Comparison of ENCODE assay signal across 9 mouse cellular contexts in genomic region chr11:106194155-106194541, GRCm38 (mm10). TPM values are rescaled to one million over a fixed set of nuclear protein-coding genes. Genes with fewer than 3 reads are reported as not detected.
DNase-seq lines count a peak whose midpoint lies in the region; ATAC-seq and TF ChIP-seq lines count a peak whose summit lies in the region.
"Had no signal": no experiment of that assay in that cellular context is flagged by ENCODE, and none has a peak within 500 bp of the region (broad histone marks: within the 10 kb centered on the region; RNA-seq: fewer than 3 reads in every experiment).

No protein-coding gene starts in this region.

- H3K27ac ChIP-seq in heart, embryonic 10.5 days: peak overlapping the region; percentile 88
- H3K27ac ChIP-seq in forebrain, embryonic 14.5 days (ENCODE audit: low read depth, low read length): peak overlapping the region; percentile 84
- H3K27ac ChIP-seq in liver, embryonic 15.5 days (replicated peaks): peak overlapping the region; percentile 91

- peaks cover 19% of the 10 kb centered on the region for H3K79me2 ChIP-seq in C2C12 (ENCODE audit: control insufficient read depth, insufficient read depth)

- peak overlapping the region; percentile 82 for H3K4me3 ChIP-seq in heart, embryonic 10.5 days
- H3K4me3 ChIP-seq in C2C12 (ENCODE audit: insufficient read depth, poor library complexity, severe bottlenecking): peak overlapping the region; percentile 21
- H3K4me3 ChIP-seq in forebrain, embryonic 14.5 days (ENCODE audit: low read depth, low read length): peak overlapping the region; percentile 75
- peak overlapping the region; percentile 74 for H3K4me3 ChIP-seq in liver, embryonic 15.5 days (replicated peaks)

- no peaks in the 10 kb centered on the region for H3K27me3 ChIP-seq in heart, embryonic 10.5 days (ENCODE audit: insufficient read depth, poor library complexity, severe bottlenecking)
- no peaks in the 10 kb centered on the region for H3K27me3 ChIP-seq in C2C12 (ENCODE audit: control insufficient read depth, insufficient read depth, insufficient read length)
- no peaks in the 10 kb centered on the region for H3K27me3 ChIP-seq in forebrain, embryonic 14.5 days (replicated peaks; ENCODE audit: control insufficient read depth, insufficient read depth, low read length)
- H3K27me3 ChIP-seq in liver, embryonic 15.5 days: no peaks in the 10 kb centered on the region

- peak overlapping the region; percentile 53 for H3ac ChIP-seq in C2C12 (ENCODE audit: control insufficient read depth, insufficient read length, low read depth)

- peak overlapping the region; percentile 75 for H3K9ac ChIP-seq in forebrain, embryonic 14.5 days (ENCODE audit: low read length)
- H3K9ac ChIP-seq in liver, embryonic 15.5 days: peak overlapping the region; percentile 66

- H3K36me3 ChIP-seq in heart, embryonic 10.5 days: peaks cover 25% of the 10 kb centered on the region
- H3K36me3 ChIP-seq in C2C12 (ENCODE audit: control insufficient read depth, insufficient read depth): peaks cover 29% of the 10 kb centered on the region
- H3K36me3 ChIP-seq in forebrain, embryonic 14.5 days (ENCODE audit: control insufficient read depth, insufficient read depth, low read length): peaks cover 19% of the 10 kb centered on the region
- H3K36me3 ChIP-seq in liver, embryonic 15.5 days (replicated peaks): peaks cover 27% of the 10 kb centered on the region

- H3K4me2 ChIP-seq in forebrain, embryonic 14.5 days (ENCODE audit: low read length): peak overlapping the region; percentile 75
- peak overlapping the region; percentile 74 for H3K4me2 ChIP-seq in liver, embryonic 15.5 days

- no peaks in the 10 kb centered on the region for H3K79me3 ChIP-seq in C2C12 (ENCODE audit: low read depth)

- no peak for DNase-seq in heart, embryonic 10.5 days (ENCODE audit: low spot score)
- no peak for DNase-seq in heart, adult 11 months
- DNase-seq in forebrain, embryonic 14.5 days (ENCODE audit: low spot score): no peak
- no peak for DNase-seq in cerebellum, adult 18-20 months
- DNase-seq in spleen, postnatal 10 days (ENCODE audit: low spot score in 2 of 2): no peak

- no peak for TF ChIP-seq CTCF in C2C12 (IDR thresholded peaks at IDR 0.05; ENCODE audit: control insufficient read depth, insufficient read depth, insufficient read length)

- H3K9me3 ChIP-seq in heart, embryonic 10.5 days: no peaks in the 10 kb centered on the region
- no peaks in the 10 kb centered on the region for H3K9me3 ChIP-seq in forebrain, embryonic 14.5 days (replicated peaks; ENCODE audit: control insufficient read depth, low read length)
- no peaks in the 10 kb centered on the region for H3K9me3 ChIP-seq in liver, embryonic 15.5 days (replicated peaks)

- no peak for ATAC-seq in forebrain, embryonic 14.5 days
- ATAC-seq in liver, embryonic 15.5 days (ENCODE audit: insufficient read depth): no peak
- ATAC-seq in activated CD4-positive, CD25-positive, alpha-beta regulatory T cell, adult 4 months: no peak

- peaks cover 10% of the 10 kb centered on the region for H3K4me1 ChIP-seq in heart, embryonic 10.5 days
- peaks cover 6% of the 10 kb centered on the region for H3K4me1 ChIP-seq in forebrain, embryonic 14.5 days (ENCODE audit: control insufficient read depth, insufficient read depth, low read length)
- H3K4me1 ChIP-seq in liver, embryonic 15.5 days (replicated peaks): peaks cover 49% of the 10 kb centered on the region

- 39% methylated on average over 3 of the region's 3 CpGs for WGBS in heart, embryonic 10.5 days
- WGBS in forebrain, embryonic 14.5 days: 32% methylated on average over 3 of the region's 3 CpGs
- 24% methylated on average over 3 of the region's 3 CpGs for WGBS in liver, embryonic 15.5 days (ENCODE audit: insufficient replicate concordance)

TF ChIP-seq in C2C12, 6 proteins besides CTCF, POLR2A, EP300 and RAD21:
- TF ChIP-seq MYOD1 (IDR thresholded peaks at IDR 0.05; ENCODE audit: control insufficient read depth, insufficient read length, low read depth) (no peak), FOSL1 (IDR thresholded peaks at IDR 0.05; ENCODE audit: insufficient read depth, low read length, poor library complexity, severe bottlenecking) (no peak), MAX (IDR thresholded peaks at IDR 0.05) (no peak), USF1 (IDR thresholded peaks at IDR 0.05; ENCODE audit: low read depth) (no peak), MYOG (IDR thresholded peaks at IDR 0.05; ENCODE audit: control insufficient read depth, extremely low read depth, insufficient read length) (no peak), CEBPB (IDR thresholded peaks at IDR 0.05; ENCODE audit: low read depth) (no peak)
TF ChIP-seq in C2C12: peak in this region for 0.

RNA-seq across cellular contexts. Expression of gene Strada, which starts 7.8 kb away (rescaled TPM):
- polyA plus RNA-seq in heart, embryonic 10.5 days (2016; fragmentation: Nextera tagmentation; extraction: Ambion mirVana): 26.4 and 27.4 TPM in 2 replicates
- polyA plus RNA-seq in C2C12 (2012; fragmentation: generic; extraction: Trizol): 21.3 TPM
- polyA plus RNA-seq in forebrain, embryonic 14.5 days (2014; fragmentation: Nextera tagmentation; extraction: Ambion mirVana): 31.1 and 34.1 TPM in 2 replicates
- 7.8 and 7.9 TPM in 2 replicates for polyA plus RNA-seq in liver, embryonic 15.5 days (2015; fragmentation: Nextera tagmentation; extraction: Ambion mirVana)
- 10 to 100 TPM; 30.1 to 33.5 TPM for polyA plus RNA-seq in activated CD4-positive, CD25-positive, alpha-beta regulatory T cell, adult 4 months (2017; shearing (Covaris generic))

RNA-seq across cellular contexts. Expression of gene Ccdc47, which starts 22.0 kb away (rescaled TPM):
- 85.0 and 91.2 TPM in 2 replicates for polyA plus RNA-seq in heart, embryonic 10.5 days (2016; fragmentation: Nextera tagmentation; extraction: Ambion mirVana)
- 16.6 TPM for polyA plus RNA-seq in C2C12 (2012; fragmentation: generic; extraction: Trizol)
- 71.0 and 80.1 TPM in 2 replicates for polyA plus RNA-seq in forebrain, embryonic 14.5 days (2014; fragmentation: Nextera tagmentation; extraction: Ambion mirVana)
- 36.4 and 37.3 TPM in 2 replicates for polyA plus RNA-seq in liver, embryonic 15.5 days (2015; fragmentation: Nextera tagmentation; extraction: Ambion mirVana)
- polyA plus RNA-seq in activated CD4-positive, CD25-positive, alpha-beta regulatory T cell, adult 4 months (2017; shearing (Covaris generic)): 10 to 100 TPM; 65.0 to 74.5 TPM

RNA-seq across cellular contexts. Expression of gene Ddx42, which starts 22.6 kb away (rescaled TPM):
- polyA plus RNA-seq in heart, embryonic 10.5 days (2016; fragmentation: Nextera tagmentation; extraction: Ambion mirVana): 63.7 and 70.3 TPM in 2 replicates
- polyA plus RNA-seq in C2C12 (2012; fragmentation: generic; extraction: Trizol): 19.5 TPM
- polyA plus RNA-seq in forebrain, embryonic 14.5 days (2014; fragmentation: Nextera tagmentation; extraction: Ambion mirVana): 65.6 and 75.2 TPM in 2 replicates
- 21.3 and 22.4 TPM in 2 replicates for polyA plus RNA-seq in liver, embryonic 15.5 days (2015; fragmentation: Nextera tagmentation; extraction: Ambion mirVana)
- 10 to 100 TPM; 59.1 to 71.5 TPM for polyA plus RNA-seq in activated CD4-positive, CD25-positive, alpha-beta regulatory T cell, adult 4 months (2017; shearing (Covaris generic))

RNA-seq across cellular contexts. Expression of gene Limd2, which starts 33.5 kb away (rescaled TPM):
- polyA plus RNA-seq in heart, embryonic 10.5 days (2016; fragmentation: Nextera tagmentation; extraction: Ambion mirVana): 172 and 261 TPM in 2 replicates
- polyA plus RNA-seq in C2C12 (2012; fragmentation: generic; extraction: Trizol): 67.7 TPM
- polyA plus RNA-seq in forebrain, embryonic 14.5 days (2014; fragmentation: Nextera tagmentation; extraction: Ambion mirVana): 223 and 240 TPM in 2 replicates
- polyA plus RNA-seq in liver, embryonic 15.5 days (2015; fragmentation: Nextera tagmentation; extraction: Ambion mirVana): 82.2 and 82.7 TPM in 2 replicates
- 100 to 1,000 TPM; 633 to 743 TPM for polyA plus RNA-seq in activated CD4-positive, CD25-positive, alpha-beta regulatory T cell, adult 4 months (2017; shearing (Covaris generic))

RNA-seq across cellular contexts. Expression of gene Gm10840, which starts 33.5 kb away (rescaled TPM):
- not detected in 2 replicates for polyA plus RNA-seq in heart, embryonic 10.5 days (2016; fragmentation: Nextera tagmentation; extraction: Ambion mirVana)
- polyA plus RNA-seq in C2C12 (2012; fragmentation: generic; extraction: Trizol): not detected
- not detected in 2 replicates for polyA plus RNA-seq in forebrain, embryonic 14.5 days (2014; fragmentation: Nextera tagmentation; extraction: Ambion mirVana)
- polyA plus RNA-seq in liver, embryonic 15.5 days (2015; fragmentation: Nextera tagmentation; extraction: Ambion mirVana): not detected in 2 replicates
- not detected for polyA plus RNA-seq in activated CD4-positive, CD25-positive, alpha-beta regulatory T cell, adult 4 months (2017; shearing (Covaris generic))
- polyA plus RNA-seq: large intestine, adult 2 months had no signal

Comparison
In these comparisons a context has a peak if more than half of its experiments do, and no peak if none do; other contexts are left out.
1. H3K4me3 ChIP-seq: peak in every context shown above with its lines; median percentile 82 in heart, embryonic 10.5 days; 75 in forebrain, embryonic 14.5 days; 74 in liver, embryonic 15.5 days; 21 in C2C12.